Mouse (Mus musculus): ENCODE results near the gene Ackr3. TPM values are rescaled to one million over a fixed set of nuclear protein-coding genes. Genes with fewer than 3 reads are reported as not detected.

Gene Ackr3
- polyA plus RNA-seq, 1 experiment from 2014 or later = 11.3 TPM

DNA sequence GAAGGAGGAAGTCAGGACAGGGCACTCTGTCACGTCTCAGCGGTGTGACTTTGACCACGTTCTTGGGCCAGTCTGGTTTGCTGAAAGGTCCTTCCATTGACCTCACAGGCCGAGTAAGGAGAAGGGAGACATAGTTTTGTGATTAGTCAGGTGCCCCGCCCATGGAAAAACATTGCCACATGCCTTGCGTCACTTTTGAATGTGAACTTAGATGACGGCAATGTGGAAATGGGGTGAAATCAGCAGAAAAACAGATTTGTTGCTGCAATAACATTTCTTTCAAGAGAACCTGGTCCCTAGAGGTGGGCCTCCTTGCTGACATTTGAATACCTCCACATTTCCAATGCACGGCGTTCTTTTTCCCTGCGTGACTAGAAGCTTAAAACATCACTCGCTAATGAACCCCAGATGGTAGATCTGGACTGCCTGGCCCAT lies 30.9 kb downstream of the Ackr3 start:
- Histone ChIP-seq H3K4me3 (no peak overlapping the region), H3K27ac (no peak overlapping the region), H3K9ac (no peak overlapping the region), H3K9me3 (no peaks in the 10 kb centered on the region), H3K36me3 (replicated peaks) (no peaks in the 10 kb centered on the region), H3K27me3 (replicated peaks) (no peaks in the 10 kb centered on the region), H3K4me1 (no peaks in the 10 kb centered on the region; the same call in 1 of the 2 replicates), H3K4me2 (no peak overlapping the region)
- WGBS = 71% methylated on average over 11 of the region's 11 CpGs
- ATAC-seq (replicated peaks) = no peak

DNA sequence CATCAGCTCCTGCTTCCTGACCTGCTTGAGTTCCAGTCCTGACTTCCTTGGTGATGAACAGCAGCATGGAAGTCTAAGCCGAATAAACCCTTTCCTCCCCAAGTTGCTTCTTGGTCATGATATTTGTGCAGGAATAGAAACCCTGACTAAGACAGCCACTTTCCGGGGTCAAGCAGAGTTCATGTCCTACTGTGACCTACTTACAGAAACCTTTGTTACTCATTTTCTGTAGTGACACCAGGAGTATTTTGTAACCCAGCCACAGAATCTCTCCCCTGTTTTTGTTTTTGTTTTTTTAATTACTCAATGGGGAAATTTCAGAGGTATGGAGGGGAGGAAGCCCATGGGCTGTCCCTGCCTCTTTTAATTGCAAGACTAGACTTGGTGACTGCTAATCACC lies 32.9 kb downstream of the Ackr3 start:
- no peak for ATAC-seq (replicated peaks)

DNA sequence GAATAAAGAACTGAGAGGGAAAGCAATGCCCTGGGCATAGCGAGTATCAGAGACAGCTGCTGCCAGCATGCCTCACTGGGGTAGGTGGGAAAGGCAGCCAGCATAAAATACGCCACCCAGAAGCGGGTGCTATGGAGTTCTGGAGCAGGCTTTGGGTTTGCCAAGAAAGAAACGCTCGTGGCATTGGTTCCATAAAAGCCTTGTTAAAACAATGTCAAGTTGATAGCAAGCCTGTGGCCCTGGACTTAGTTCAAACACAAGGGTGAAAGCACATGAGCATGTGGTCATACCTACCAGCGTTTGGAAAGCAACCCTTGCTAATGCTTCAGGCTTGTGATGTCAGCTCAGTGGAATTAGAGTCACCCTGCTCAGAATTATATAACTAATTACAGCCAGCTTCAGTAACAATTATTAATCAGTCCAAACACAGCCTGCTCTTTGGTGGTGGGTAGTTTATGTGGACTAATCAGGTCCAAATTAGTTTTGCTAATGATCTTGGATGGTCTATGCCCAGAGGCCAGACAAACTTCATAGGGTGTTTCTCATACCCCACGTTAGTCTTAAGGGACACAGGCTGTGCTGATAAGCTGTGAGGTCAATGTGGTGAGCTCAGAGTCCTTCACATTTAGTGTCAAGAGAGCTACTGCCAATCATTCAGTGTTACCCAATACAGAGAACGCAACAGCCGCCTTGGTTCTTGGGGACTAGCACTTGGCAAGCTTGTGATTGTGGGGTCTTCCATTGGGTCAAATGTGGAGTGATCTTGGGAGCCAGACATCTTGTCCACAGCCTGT lies 34.5 kb downstream of the Ackr3 start:
- H3K4me1 ChIP-seq = no peaks in the 10 kb centered on the region; the same call in 1 of the 2 replicates
- no peak overlapping the region for H3K4me2 ChIP-seq
- H3K36me3 ChIP-seq (replicated peaks) = no peaks in the 10 kb centered on the region
- no peak for ATAC-seq (replicated peaks)
- no peak overlapping the region for H3K4me3 ChIP-seq
- no peak overlapping the region for H3K27ac ChIP-seq
- 88% methylated on average over 9 of the region's 9 CpGs for WGBS
- H3K9me3 ChIP-seq = no peaks in the 10 kb centered on the region
- no peak overlapping the region for H3K9ac ChIP-seq
- H3K27me3 ChIP-seq (replicated peaks) = no peaks in the 10 kb centered on the region

More for the DNA sequence above, 32.9 kb downstream of the Ackr3 start:
- Histone ChIP-seq H3K4me3 (no peak overlapping the region), H3K9ac (no peak overlapping the region), H3K4me2 (no peak overlapping the region), H3K36me3 (replicated peaks) (no peaks in the 10 kb centered on the region), H3K9me3 (no peaks in the 10 kb centered on the region), H3K27ac (no peak overlapping the region), H3K4me1 (no peaks in the 10 kb centered on the region; the same call in 1 of the 2 replicates), H3K27me3 (replicated peaks) (no peaks in the 10 kb centered on the region)
- 83% methylated on average over 2 of the region's 2 CpGs for WGBS

DNA sequence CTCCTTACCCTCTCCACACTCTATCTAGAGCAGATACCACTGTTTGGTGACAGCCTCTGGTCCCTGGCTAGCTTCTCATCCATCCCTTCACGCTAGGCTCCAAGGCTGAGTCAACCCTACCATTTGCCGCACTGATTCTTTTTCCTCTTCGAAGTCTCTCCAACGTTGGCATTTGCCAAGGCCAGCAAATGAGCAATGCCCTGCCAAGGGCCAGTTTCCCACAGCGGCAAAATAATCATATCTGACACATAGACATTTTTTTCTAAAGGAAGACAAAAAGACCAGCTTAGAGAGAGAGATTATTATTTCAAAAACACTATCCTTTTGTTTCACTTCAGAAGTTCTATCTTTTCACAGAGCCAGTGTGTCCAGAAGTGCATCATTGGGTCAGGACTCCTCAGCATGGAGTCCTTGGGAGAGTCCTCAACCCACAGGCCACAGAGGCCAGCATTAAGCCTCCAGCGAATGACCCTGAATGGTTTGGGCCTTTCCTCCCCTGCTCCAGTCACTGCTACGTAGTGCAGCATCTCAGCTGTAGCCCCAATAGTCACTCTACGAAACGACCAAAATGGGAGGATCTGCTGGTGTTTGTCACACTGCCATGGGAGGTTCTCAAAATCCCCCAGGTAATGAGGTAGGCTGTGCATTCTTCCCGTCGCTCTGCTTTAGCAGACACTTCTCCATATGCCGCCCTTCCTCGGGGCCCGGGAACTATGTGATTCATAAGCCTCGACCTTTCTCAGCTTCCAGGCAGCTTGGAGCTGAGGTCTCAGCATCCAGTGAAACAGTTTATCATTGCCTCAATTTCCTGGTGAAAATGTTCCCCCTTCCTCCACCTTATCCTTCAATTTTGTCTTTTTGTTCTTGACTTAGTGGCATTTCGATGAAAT lies 35.8 kb downstream of the Ackr3 start:
- H3K9me3 ChIP-seq = no peaks in the 10 kb centered on the region
- no peaks in the 10 kb centered on the region for H3K27me3 ChIP-seq (replicated peaks)
- no peak overlapping the region for H3K4me3 ChIP-seq
- no peak overlapping the region for H3K4me2 ChIP-seq
- H3K36me3 ChIP-seq (replicated peaks) = no peaks in the 10 kb centered on the region
- WGBS = 87% methylated on average over 16 of the region's 16 CpGs
- ATAC-seq (replicated peaks) = no peak
- H3K9ac ChIP-seq = no peak overlapping the region
- no peak overlapping the region for H3K27ac ChIP-seq
- no peaks in the 10 kb centered on the region for H3K4me1 ChIP-seq

DNA sequence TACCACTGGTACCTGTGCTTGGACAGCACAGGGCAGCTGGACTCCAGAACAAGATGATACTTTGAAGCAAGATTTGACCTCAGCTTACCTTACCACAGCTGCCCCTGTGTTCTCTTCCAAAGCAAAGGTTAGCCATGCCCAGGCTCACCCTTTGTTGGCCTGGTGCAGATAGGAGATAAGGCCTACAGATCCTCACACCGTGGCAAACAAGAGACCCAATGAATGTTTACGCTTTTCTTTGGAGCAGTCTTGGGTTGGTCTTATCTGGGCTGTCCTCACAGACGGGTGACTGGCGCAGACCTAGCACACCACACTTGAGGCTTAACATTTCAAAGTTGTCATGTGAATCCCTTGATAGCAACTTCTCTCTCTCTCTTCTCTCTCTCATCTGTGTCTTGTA lies 36.5 kb downstream of the Ackr3 start:
- Histone ChIP-seq H3K27ac (no peak overlapping the region), H3K9ac (no peak overlapping the region), H3K27me3 (replicated peaks) (no peaks in the 10 kb centered on the region), H3K4me2 (no peak overlapping the region), H3K36me3 (replicated peaks) (no peaks in the 10 kb centered on the region), H3K4me1 (no peaks in the 10 kb centered on the region), H3K4me3 (no peak overlapping the region), H3K9me3 (no peaks in the 10 kb centered on the region)
- 89% methylated on average over 4 of the region's 4 CpGs for WGBS
- no peak for ATAC-seq (replicated peaks)

DNA sequence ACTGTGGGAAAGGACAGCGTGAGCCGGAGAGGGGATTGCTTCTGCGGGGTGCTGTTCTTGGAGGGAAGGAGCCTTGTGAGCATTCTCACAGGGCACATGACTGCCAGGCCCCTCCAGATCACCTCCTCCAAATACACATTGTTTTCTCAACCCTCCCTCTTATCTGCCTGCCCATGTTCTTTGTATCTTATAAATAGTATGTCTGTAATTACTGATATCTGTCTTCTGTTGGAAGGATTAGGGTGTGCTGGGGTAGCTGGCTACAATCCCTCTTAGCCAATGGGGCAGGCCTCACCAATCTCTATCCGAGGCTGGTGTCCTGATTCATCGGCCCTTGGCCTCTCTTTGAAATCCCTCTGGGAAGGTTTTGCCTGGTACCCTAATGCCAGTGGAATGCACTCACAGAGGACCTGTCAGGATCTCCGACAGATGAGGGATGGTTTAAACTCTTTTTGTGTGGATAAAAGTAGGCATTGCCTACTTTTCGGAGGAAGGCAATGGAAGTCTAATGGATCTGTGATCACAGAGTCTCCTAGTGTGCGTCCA lies 38.7 kb downstream of the Ackr3 start:
- Histone ChIP-seq H3K36me3 (replicated peaks) (no peaks in the 10 kb centered on the region), H3K27ac (no peak overlapping the region), H3K4me1 (no peaks in the 10 kb centered on the region), H3K9me3 (no peaks in the 10 kb centered on the region), H3K4me3 (no peak overlapping the region), H3K4me2 (no peak overlapping the region), H3K9ac (no peak overlapping the region), H3K27me3 (replicated peaks) (no peaks in the 10 kb centered on the region)
- 75% methylated on average over 8 of the region's 8 CpGs for WGBS
- ATAC-seq (replicated peaks) = no peak

DNA sequence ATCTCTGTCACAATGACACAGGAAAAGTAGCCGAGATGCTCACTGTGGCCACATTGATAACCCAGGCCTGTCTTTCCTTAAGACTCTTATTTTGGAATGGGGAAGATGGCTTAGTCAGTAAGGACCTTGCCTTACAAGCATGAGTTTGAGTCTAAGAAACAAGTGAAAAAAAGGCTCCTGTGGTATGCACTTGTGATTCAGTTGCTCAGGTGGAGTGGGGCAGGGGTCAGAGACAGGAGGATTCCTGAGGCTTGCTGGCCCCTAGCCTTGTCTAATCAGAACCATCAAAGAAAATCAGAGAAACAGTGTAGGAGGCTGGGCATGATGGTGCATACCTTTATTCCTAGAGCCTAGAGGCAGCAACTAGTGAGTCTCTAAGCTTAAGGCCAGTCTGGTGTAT lies 40.8 kb downstream of the Ackr3 start:
- Histone ChIP-seq H3K9ac (no peak overlapping the region), H3K4me3 (no peak overlapping the region), H3K36me3 (replicated peaks) (no peaks in the 10 kb centered on the region), H3K9me3 (no peaks in the 10 kb centered on the region), H3K27ac (no peak overlapping the region), H3K4me1 (no peaks in the 10 kb centered on the region), H3K4me2 (no peak overlapping the region), H3K27me3 (replicated peaks) (no peaks in the 10 kb centered on the region)
- ATAC-seq (replicated peaks) = no peak
- WGBS = 92% methylated on average over 1 of the region's 1 CpGs

DNA sequence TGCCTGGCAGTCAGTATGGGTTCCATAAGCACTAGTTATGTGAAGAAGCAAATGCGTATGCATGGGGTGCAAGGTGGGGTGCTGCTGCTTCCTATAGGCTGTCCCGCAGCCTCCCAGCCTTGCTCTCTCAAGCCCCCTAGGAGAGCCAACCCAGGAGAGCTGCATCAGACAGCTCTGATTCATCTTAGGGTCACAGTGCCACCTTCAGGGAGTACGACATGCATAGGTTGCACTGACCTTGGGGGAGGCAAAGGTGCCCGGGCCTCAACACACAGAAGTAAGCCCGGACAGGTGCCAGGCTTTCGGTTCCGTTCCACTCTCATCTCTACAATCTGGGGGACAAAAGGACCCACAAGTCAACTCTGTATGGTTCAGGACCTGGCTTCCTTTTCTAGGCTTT lies 41.8 kb downstream of the Ackr3 start:
- no peaks in the 10 kb centered on the region for H3K36me3 ChIP-seq (replicated peaks)
- H3K4me3 ChIP-seq = no peak overlapping the region
- no peaks in the 10 kb centered on the region for H3K4me1 ChIP-seq
- no peak overlapping the region for H3K27ac ChIP-seq
- no peaks in the 10 kb centered on the region for H3K27me3 ChIP-seq (replicated peaks)
- H3K4me2 ChIP-seq = no peak overlapping the region
- H3K9me3 ChIP-seq = no peaks in the 10 kb centered on the region
- no peak for ATAC-seq (replicated peaks)
- no peak overlapping the region for H3K9ac ChIP-seq
- WGBS = 70% methylated on average over 7 of the region's 7 CpGs

DNA sequence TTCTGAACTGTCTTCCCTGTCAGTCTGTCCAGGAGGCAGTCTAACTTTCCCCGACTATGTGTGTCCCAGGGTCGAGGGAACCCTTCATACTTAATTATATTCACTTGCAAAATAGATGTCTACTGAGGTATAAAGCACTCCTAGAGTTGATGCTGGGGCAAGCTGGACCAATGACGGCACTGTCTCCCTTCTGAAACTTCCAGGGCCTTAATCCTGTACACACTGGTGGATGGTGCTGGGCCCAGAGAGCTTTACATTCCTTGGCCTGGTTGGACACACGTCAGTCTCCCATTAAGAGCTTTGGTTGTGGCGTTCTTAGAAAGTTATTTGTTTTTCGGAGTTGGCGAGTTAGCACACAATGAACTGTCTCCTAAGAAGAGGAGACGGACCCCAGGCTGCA lies 42.3 kb downstream of the Ackr3 start:
- H3K27ac ChIP-seq = no peak overlapping the region
- ATAC-seq (replicated peaks) = no peak
- H3K4me3 ChIP-seq = no peak overlapping the region
- no peaks in the 10 kb centered on the region for H3K9me3 ChIP-seq
- H3K27me3 ChIP-seq (replicated peaks) = no peaks in the 10 kb centered on the region
- H3K9ac ChIP-seq = no peak overlapping the region
- no peaks in the 10 kb centered on the region for H3K4me1 ChIP-seq
- H3K4me2 ChIP-seq = no peak overlapping the region
- no peaks in the 10 kb centered on the region for H3K36me3 ChIP-seq (replicated peaks)
- WGBS = 31% methylated on average over 8 of the region's 8 CpGs

DNA sequence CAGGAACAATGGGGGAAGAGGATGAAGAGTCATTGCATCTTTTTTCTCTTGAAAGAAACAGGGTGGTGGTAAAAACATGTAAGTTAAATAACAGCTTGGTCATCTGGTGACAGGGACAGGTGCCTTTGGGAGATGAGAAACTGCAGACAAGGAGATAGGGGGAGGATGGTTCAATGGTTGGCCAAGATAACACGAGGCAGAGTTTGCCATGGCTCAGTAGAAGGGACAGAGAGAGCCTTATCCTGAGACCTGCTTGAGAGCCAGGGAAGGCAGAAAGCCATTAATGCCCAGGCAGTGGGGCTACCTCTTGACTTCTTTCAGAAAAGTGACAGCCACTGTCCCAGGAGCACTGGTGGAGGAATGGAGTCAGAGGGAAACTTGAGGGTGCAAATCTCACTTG lies 43.0 kb downstream of the Ackr3 start:
- H3K9me3 ChIP-seq = no peaks in the 10 kb centered on the region
- no peak overlapping the region for H3K27ac ChIP-seq
- H3K4me3 ChIP-seq = no peak overlapping the region
- no peaks in the 10 kb centered on the region for H3K36me3 ChIP-seq (replicated peaks)
- no peaks in the 10 kb centered on the region for H3K27me3 ChIP-seq (replicated peaks)
- no peak for ATAC-seq (replicated peaks)
- no peak overlapping the region for H3K9ac ChIP-seq
- H3K4me1 ChIP-seq = peaks cover 5% of the 10 kb centered on the region; the same call in 1 of the 2 replicates
- H3K4me2 ChIP-seq = no peak overlapping the region
- 51% methylated on average over 1 of the region's 1 CpGs for WGBS

DNA sequence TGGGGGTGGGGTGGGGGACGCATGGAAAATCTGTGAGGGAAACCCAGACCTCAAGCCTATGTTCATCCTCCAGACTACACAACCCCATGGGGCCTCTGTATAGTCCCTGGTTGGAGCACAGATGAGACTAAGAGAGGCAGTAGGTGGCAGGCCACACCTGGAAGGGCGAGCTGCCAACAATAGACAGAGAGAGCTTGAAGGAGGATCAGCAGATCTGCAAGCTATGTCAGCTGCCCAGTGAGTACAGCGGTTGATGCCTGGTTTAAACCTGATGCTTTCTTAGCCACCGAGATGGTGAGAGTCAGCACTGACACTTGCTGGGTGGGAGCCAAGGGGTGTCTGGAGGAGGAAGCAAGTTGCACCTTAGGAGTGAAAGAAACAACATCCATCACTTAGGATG lies 43.5 kb downstream of the Ackr3 start:
- ATAC-seq (replicated peaks) = no peak
- Histone ChIP-seq H3K4me3 (no peak overlapping the region), H3K4me1 (peaks cover 9% of the 10 kb centered on the region; the same call in 1 of the 2 replicates), H3K4me2 (no peak overlapping the region), H3K9me3 (no peaks in the 10 kb centered on the region), H3K9ac (no peak overlapping the region), H3K27me3 (replicated peaks) (no peaks in the 10 kb centered on the region), H3K36me3 (replicated peaks) (no peaks in the 10 kb centered on the region), H3K27ac (no peak overlapping the region)
- WGBS = 75% methylated on average over 4 of the region's 4 CpGs

DNA sequence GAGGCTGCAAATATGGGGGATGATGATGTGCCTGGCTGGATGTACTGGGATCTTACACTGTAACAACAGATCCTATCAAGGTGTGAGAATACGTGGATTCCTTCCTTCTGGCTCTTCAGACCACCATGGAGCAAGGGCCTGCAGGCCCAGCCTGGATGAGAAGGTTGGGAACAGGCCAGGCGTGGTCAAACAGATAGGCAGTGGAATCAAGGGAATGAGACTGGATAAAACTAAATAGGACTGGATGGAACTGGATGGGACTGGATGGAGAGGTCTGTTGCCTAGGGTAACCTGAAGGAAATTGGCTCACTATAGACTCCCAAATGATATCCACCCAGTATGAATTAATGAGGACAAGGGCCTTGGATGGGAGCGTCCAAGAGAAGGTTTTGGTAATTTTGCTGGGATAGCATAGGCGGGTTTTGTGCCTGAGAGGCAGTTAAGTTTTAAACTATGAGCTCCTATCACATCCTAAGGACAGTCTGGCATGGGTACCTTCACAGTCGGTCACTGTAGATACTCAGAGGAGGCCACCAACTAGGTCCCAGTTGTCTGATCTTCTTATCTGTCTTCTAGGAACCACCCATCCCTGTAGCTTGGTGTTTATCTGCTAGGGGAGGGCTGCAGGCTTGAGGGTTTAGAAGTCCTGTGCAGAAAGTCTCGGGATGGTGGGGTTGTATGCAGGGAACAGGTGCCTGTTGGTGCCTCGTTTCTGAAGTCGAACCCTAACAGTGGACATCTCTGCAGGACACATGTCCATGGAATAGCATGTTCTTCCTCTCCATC lies 44.2 kb downstream of the Ackr3 start:
- Histone ChIP-seq H3K9me3 (no peaks in the 10 kb centered on the region), H3K27ac (no peak overlapping the region), H3K9ac (no peak overlapping the region), H3K4me2 (no peak overlapping the region), H3K27me3 (replicated peaks) (no peaks in the 10 kb centered on the region), H3K36me3 (replicated peaks) (no peaks in the 10 kb centered on the region), H3K4me3 (no peak overlapping the region), H3K4me1 (peaks cover 10% of the 10 kb centered on the region; the same call in 1 of the 2 replicates)
- ATAC-seq (replicated peaks) = no peak
- WGBS = 94% methylated on average over 8 of the region's 8 CpGs
